ENCODE assay signal across 10 mouse cellular contexts in genomic region chr1:155071287-155071876, GRCm38 (mm10). TPM values are rescaled to one million over a fixed set of nuclear protein-coding genes. Genes with fewer than 3 reads are reported as not detected.
DNase-seq lines count a peak whose midpoint lies in the region; ATAC-seq and TF ChIP-seq lines count a peak whose summit lies in the region.
"Had no signal": no experiment of that assay in that cellular context is flagged by ENCODE, and none has a peak within 500 bp of the region (broad histone marks: within the 10 kb centered on the region; RNA-seq: fewer than 3 reads in every experiment).

No protein-coding gene starts in this region.

- TF ChIP-seq POLR2A in heart, adult 2 months (IDR thresholded peaks at IDR 0.05; ENCODE audit: insufficient read depth, low read depth, low read length) = no peak

- no peak overlapping the region for H3K4me2 ChIP-seq in intestine, embryonic 16.5 days (ENCODE audit: low read depth, low read length)

- no peak for TF ChIP-seq EP300 in heart, adult 2 months (IDR thresholded peaks at IDR 0.05; ENCODE audit: insufficient read depth, low read depth, low read length)

- H3K4me3 ChIP-seq in heart, adult 2 months = no peak overlapping the region
- H3K4me3 ChIP-seq in embryonic facial prominence, embryonic 10.5 days = no peak overlapping the region; the same call in 1 of the 2 replicates
- no peak overlapping the region for H3K4me3 ChIP-seq in intestine, embryonic 16.5 days (ENCODE audit: low read length)
- H3K4me3 ChIP-seq in layer of hippocampus, adult 2 months = no peak overlapping the region

- no peaks in the 10 kb centered on the region for H3K27me3 ChIP-seq in heart, adult 2 months (ENCODE audit: control insufficient read depth, insufficient read depth, low read length)
- peaks cover 36% of the 10 kb centered on the region for H3K27me3 ChIP-seq in embryonic facial prominence, embryonic 10.5 days (replicated peaks; ENCODE audit: low read depth, poor library complexity, severe bottlenecking)
- H3K27me3 ChIP-seq in intestine, embryonic 16.5 days (replicated peaks; ENCODE audit: control insufficient read depth, insufficient read depth, low read length) = no peaks in the 10 kb centered on the region

- no peaks in the 10 kb centered on the region for H3K36me3 ChIP-seq in heart, adult 2 months (ENCODE audit: control insufficient read depth, insufficient read depth, low read length)
- no peaks in the 10 kb centered on the region for H3K36me3 ChIP-seq in embryonic facial prominence, embryonic 10.5 days (replicated peaks)
- no peaks in the 10 kb centered on the region for H3K36me3 ChIP-seq in intestine, embryonic 16.5 days (ENCODE audit: control insufficient read depth, insufficient read depth, low read length)

- ATAC-seq in intestine, embryonic 16.5 days = peak; percentile 36; the same call in 1 of the 2 replicates

- 45% methylated on average over 7 of the region's 7 CpGs for WGBS in heart, adult 2 months
- WGBS in embryonic facial prominence, embryonic 10.5 days = 18% methylated on average over 7 of the region's 7 CpGs
- 26% methylated on average over 7 of the region's 7 CpGs for WGBS in intestine, embryonic 16.5 days

- H3K27ac ChIP-seq in heart, adult 2 months = peak overlapping the region; percentile 47
- H3K27ac ChIP-seq in embryonic facial prominence, embryonic 10.5 days (replicated peaks) = peak overlapping the region; percentile 66; the same call in 1 of the 2 replicates
- no peak overlapping the region for H3K27ac ChIP-seq in intestine, embryonic 16.5 days (ENCODE audit: low read length)
- H3K27ac ChIP-seq in layer of hippocampus, adult 2 months = no peak overlapping the region

- no peak for DNase-seq in heart, adult 2 months
- no peak for DNase-seq in heart, postnatal 25 days (ENCODE audit: low spot score)
- peak; percentile 53 for DNase-seq in 3134 (ENCODE audit: extremely low read depth, insufficient read length, low spot score)
- DNase-seq in embryonic facial prominence, embryonic 10.5 days (ENCODE audit: low spot score) = no peak
- no peak for DNase-seq in cerebellum, adult 11-12 months
- no peak for DNase-seq in thymus, postnatal 4 days
- no peak for DNase-seq in layer of hippocampus, adult 2 months (ENCODE audit: low spot score in 2 of 2)
- DNase-seq: cerebellum, postnatal 25 days; thymus, adult 18-20 months had no signal

- no peaks in the 10 kb centered on the region for H3K79me2 ChIP-seq in heart, adult 2 months (replicated peaks; ENCODE audit: control insufficient read depth, insufficient read depth, low read length)

- H3K4me1 ChIP-seq in heart, adult 2 months (ENCODE audit: control insufficient read depth, insufficient read depth, low read length) = peaks cover 22% of the 10 kb centered on the region
- peaks cover 45% of the 10 kb centered on the region for H3K4me1 ChIP-seq in embryonic facial prominence, embryonic 10.5 days
- H3K4me1 ChIP-seq in intestine, embryonic 16.5 days (ENCODE audit: control insufficient read depth, insufficient read depth, low read length) = peaks cover 19% of the 10 kb centered on the region

- H3K9ac ChIP-seq in heart, adult 2 months (ENCODE audit: low read depth, low read length) = no peak overlapping the region
- H3K9ac ChIP-seq in intestine, embryonic 16.5 days (ENCODE audit: low read depth, low read length) = no peak overlapping the region

- no peaks in the 10 kb centered on the region for H3K9me3 ChIP-seq in embryonic facial prominence, embryonic 10.5 days
- H3K9me3 ChIP-seq in intestine, embryonic 16.5 days (ENCODE audit: control insufficient read depth, low read length) = no peaks in the 10 kb centered on the region

- no peak for TF ChIP-seq CTCF in heart, adult 2 months (IDR thresholded peaks at IDR 0.05)
- TF ChIP-seq CTCF in layer of hippocampus, adult 2 months (conservative IDR thresholded peaks at IDR 0.05) = no peak

- intact Hi-C loops in heart, adult 2 months (cut with DNase I) = no loop called here
- intact Hi-C loops in heart, postnatal 25 days (cut with DNase I) = no loop called here

RNA-seq across cellular contexts. Expression of gene Ier5, which starts 28.1 kb away (rescaled TPM):
- 10 to 100 TPM; 12.5 to 16.8 TPM for total RNA-seq in heart, adult 2 months (2021)
- polyA plus RNA-seq in heart, adult 2 months (2012; rRNA removed) = 9.8 and 13.5 TPM in 2 replicates
- 10 to 100 TPM; 12.7 to 16.5 TPM for total RNA-seq in heart, postnatal 25 days (2021)
- polyA plus RNA-seq in embryonic facial prominence, embryonic 10.5 days (2016; fragmentation: Nextera tagmentation; extraction: Ambion mirVana) = 4.4 TPM in 2 replicates
- 2.0 and 2.6 TPM in 2 replicates for polyA plus RNA-seq in intestine, embryonic 16.5 days (2015; fragmentation: Nextera tagmentation; extraction: Ambion mirVana)
- 10 to 100 TPM; 26.5 to 28.1 TPM for total RNA-seq in layer of hippocampus, adult 2 months (2021)

Comparison
In these comparisons a context has a peak if more than half of its experiments do, and no peak if none do; other contexts are left out.
1. H3K27ac ChIP-seq: peak in heart, adult 2 months (single experiment) and embryonic facial prominence, embryonic 10.5 days (single experiment); none in intestine, embryonic 16.5 days (single experiment) and layer of hippocampus, adult 2 months (single experiment).